Mouse (Mus musculus) left cerebral cortex, postnatal 25 days (tissue): ENCODE data around the gene Ankrd34a. TPM values are rescaled to one million over a fixed set of nuclear protein-coding genes. Genes with fewer than 3 reads are reported as not detected.

Experiments used
- DNase-seq, 2 experiments: peaks; one replicate each; pipeline ENCODE4 v3.0.0; 2022; ENCODE audit warnings: low spot score in 2 of 2, mixed read lengths in 1 of 2
- intact Hi-C: fragments of 180-260 bp; cut with DNase I; formaldehyde crosslinking; loops from one replicate; pipeline ENCODE4 v1.15.1; 2025
- total RNA-seq, 2 experiments: library from RNA; stranded (reverse); gene quantifications; 2 replicates each; pipeline ENCODE4 v1.2.3; 2021

Gene Ankrd34a
- total RNA-seq, 2 experiments from 2014 or later, result 73.5 to 74.2 TPM

GRCm38 (mm10) chr3:96645018-96645649, 48.7 kb downstream of the Ankrd34a start, which contains the start of gene Itga10:
TSS of gene Itga10 (plus strand) at chr3:96645584.
- intact Hi-C loops, result no loop called here
- peak; percentile 21 to 26 for DNase-seq

DNA sequence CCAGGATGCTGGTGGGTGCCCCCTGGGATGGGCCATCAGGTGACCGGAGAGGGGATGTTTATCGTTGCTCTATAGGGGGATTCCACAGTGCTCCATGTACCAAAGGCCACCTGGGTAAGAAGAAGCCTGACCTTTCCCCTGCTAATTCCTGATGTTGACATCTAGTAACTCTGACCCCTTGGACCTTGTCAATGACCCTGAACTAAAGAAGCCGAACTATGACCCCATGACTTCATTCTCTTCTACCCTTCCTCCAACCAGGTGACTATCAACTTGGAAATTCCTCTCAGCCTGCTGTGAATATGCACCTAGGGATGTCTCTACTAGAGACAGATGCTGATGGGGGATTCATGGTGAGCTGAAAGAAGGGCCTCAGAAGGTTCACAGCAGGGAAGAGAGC, 50.9 kb downstream of the Ankrd34a start:
- no peak for DNase-seq
- intact Hi-C loops, result no loop called here

Other genes with a start within 250 kb of the Ankrd34a start
- gene BC107364, start 144.3 kb upstream of the Ankrd34a start, total RNA-seq, result not detected
- gene Hfe2, start 71.5 kb upstream of the Ankrd34a start, total RNA-seq, result 1 to 10 TPM in 1 of 2 experiments, under 1 TPM in 1; 0.85 to 1.4 TPM
- gene Txnip, start 38.7 kb upstream of the Ankrd34a start, total RNA-seq, result 10 to 100 TPM; 18.3 to 18.5 TPM
- gene Gm16253, start 19.7 kb upstream of the Ankrd34a start, total RNA-seq, result not detected
- 10 to 100 TPM; 20.7 to 21.2 TPM for gene Polr3gl, start 2.5 kb upstream of the Ankrd34a start, total RNA-seq
- 10 to 100 TPM; 18.6 to 20.5 TPM for gene Lix1l, start 4.5 kb downstream of the Ankrd34a start, total RNA-seq
- gene Rbm8a, start 33.3 kb downstream of the Ankrd34a start, total RNA-seq, result 10 to 100 TPM; 34.2 to 46.3 TPM
- 10 to 100 TPM; 51.6 to 53.3 TPM for gene Pex11b, start 38.7 kb downstream of the Ankrd34a start, total RNA-seq
- under 1 TPM; 0.28 to 0.34 TPM for gene Gm42957, start 38.8 kb downstream of the Ankrd34a start, total RNA-seq
- gene Itga10, start 48.9 kb downstream of the Ankrd34a start, total RNA-seq, result 1 to 10 TPM; 2.3 to 3.5 TPM
- 1 to 10 TPM; 6.8 to 7.0 TPM for gene Ankrd35, start 73.5 kb downstream of the Ankrd34a start, total RNA-seq
- gene Pias3, start 99.7 kb downstream of the Ankrd34a start, total RNA-seq, result 10 to 100 TPM; 23.4 to 24.5 TPM
- gene Nudt17, start 111.9 kb downstream of the Ankrd34a start, total RNA-seq, result 10 to 100 TPM in 1 of 2 experiments, 1 to 10 TPM in 1; 7.6 to 10.0 TPM
- gene Polr3c, start 131.0 kb downstream of the Ankrd34a start, total RNA-seq, result 10 to 100 TPM; 25.0 to 27.5 TPM
- gene Rnf115, start 131.0 kb downstream of the Ankrd34a start, total RNA-seq, result 10 to 100 TPM; 68.8 to 70.2 TPM
- under 1 TPM; 0.50 to 0.53 TPM for gene Pdzk1, start 232.6 kb downstream of the Ankrd34a start, total RNA-seq
- gene Cd160, start 232.7 kb downstream of the Ankrd34a start, total RNA-seq, result not detected